Mouse (Mus musculus) brain, adult 2 months (tissue): Measurements from ENCODE around the gene Plcd3.
A peak's percentile ranks its signal among the peaks of the same experiment; 100 is the strongest.

ENCODE experiments used
- DNase-seq: peaks from one replicate; pipeline ENCODE4 v3.0.0; 2011; ENCODE audit warnings: low read depth, low spot score

Gene Plcd3

DNA sequence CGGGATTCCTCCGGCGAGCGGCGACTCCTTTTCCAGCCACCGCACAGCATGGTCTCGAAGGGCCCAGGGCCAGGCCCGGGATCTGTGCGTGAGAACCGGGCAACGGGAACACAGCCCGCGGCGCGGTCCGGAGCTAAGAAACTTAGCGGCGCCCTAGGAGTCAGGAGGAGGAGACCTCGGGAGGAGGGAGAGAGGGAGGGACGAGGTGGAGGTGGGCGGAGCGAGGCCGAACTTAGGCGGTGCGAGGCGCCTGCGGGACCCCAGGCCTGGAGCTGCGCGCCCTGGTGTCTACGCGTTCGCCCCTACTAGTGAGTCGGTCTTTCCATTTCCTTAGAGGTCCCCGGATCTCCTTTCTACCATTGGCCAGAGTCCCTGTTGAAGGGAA is at the start of gene Plcd3, which contains the start of gene Acbd4:
Gene Plcd3, minus strand, starts transcription at position 178 of the 385 bp plus-strand sequence.
Gene Acbd4, plus strand, starts transcription at position 202 of the 385 bp plus-strand sequence.
- peak; percentile 91 for DNase-seq

DNA sequence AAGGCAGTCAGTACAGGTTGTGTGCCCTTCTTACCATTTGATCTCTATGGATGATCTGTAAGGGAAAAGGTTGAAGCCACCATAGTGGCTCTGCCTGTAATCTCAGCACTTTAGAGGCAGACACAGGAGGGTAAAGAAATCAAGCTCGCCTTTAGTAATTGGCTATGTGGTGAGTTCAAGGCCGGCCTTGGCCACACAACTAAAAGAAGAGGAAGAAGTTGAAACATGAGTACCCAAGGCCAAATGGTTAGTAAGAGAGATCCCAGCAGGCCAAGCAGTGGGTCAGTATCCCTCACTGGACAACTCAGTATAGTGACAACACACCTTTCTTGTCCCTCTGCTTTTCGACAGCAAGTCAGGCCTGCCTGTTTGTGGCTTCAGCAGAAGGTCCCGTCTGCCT is 48.3 kb upstream of the Plcd3 start:
- no peak for DNase-seq

DNA sequence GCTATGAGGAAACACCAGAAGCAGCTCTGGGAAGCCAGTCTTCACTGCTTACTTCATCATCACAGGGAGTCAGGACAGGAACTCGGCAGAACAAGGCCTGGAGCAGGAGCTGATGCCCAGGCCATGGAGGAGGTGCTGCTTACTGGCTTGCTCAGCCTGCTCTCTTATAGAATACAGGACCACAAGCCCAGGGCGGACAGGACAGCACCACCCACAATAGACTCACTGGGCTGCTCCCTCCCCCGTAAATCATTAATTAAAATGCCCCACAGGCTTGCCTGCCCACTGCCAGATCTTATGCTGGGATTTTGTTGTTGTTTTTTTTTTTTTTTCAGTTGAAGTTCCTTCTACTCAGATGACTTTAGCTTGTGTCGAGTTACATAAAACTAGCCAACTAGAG is 46.3 kb upstream of the Plcd3 start:
- DNase-seq, result no peak

DNA sequence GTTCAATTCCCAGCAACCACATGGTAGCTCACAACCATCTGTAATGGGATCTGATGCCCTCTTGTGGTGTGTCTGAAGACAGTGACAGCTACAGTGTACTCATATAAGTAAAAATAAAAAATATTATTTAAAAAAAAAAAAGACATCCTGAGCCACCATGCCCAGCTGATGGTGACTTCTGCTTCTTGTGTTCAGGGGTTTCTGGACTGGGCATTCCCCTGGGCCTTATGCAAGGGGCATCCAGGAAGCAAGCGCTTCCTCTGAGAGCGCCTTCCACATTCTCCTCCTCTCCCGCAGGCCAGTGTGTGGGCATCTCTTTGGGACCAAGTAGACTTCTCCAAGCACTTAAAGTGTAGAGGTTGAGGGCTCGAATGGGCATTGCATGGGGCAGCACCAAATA is 44.9 kb upstream of the Plcd3 start:
- DNase-seq, result no peak

DNA sequence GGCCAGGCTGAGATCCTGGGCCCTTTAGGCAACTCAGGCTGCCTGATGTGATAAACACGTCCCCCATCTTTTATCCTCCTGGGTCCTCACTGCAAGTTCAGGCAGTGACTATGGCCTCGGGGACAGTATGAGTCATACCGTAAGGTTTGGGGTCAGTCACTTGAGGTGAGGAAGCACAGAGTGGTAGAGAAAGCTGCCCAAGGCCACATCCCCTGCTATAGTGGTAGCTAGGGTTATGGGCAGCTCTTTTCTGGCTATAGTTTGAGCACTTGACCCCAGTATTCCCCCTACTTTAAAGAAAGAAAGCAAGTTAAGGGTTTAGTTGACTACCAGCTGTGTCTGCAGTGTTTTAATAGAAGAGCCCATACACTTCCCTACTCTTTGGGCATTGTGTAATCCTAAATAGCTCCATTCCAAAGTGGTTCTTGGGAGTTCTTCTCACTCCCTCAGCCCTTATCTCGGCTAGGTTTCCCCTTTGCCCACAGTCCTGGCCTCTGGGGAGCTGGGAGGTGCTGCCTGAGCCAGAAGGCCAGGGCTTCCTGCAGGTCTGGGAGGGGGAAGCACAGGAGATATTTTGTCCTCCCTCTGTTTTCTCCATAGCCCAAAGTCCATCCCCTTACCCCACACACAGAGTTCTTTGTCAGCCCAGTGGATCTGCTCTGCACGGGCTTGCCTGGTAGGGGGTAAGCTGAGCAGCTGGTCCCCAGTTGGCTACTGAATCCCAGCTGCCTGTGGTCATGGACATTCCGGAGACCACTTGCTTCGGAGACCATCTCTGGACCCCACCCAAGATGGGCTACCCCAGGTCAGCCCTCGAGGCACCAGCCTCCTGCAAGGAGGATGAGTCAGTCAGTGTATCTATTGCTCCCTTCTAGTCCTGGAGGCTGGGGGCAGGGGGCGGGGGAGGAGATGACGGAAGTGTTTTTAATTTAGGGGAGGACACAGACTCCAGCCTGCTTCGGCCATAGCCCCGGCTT is 43.1 kb upstream of the Plcd3 start:
- no peak for DNase-seq

DNA sequence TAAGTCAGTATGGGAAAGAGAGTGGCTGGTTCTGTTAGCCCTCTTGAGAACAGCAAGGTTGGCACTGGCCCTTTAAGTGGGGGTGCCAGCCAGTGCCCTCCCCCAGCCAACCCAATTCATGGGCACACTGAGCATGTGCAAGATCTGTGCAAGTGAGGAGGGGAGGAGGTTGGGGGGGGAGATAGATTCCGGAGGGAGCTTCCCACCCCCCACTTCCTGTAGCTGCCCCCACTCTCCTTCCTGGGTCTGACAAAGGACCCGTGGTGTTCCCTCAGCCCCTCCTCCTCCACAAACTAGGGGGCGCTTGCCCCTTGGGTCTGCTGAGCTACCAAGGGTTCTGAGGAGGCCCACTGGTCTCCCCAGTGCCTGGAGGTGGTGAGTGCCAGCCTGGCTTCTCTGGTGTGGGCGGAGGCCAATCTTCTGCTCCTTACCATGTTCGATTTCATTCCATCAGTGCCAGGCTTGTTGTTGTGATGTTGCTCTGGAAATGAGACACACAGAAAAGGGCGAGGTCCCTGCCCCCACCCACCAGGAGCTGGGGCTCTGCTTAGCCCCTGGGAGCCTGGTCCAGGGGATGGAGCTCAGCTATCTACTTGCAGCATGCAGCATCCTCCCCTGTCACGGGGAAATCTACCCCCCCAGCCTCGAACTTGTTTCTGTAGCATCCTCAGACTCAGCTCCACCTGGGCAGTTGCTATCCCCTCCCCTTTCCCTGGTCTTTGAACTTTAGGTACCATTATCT is 41.2 kb upstream of the Plcd3 start:
- peak; percentile 98 for DNase-seq

DNA sequence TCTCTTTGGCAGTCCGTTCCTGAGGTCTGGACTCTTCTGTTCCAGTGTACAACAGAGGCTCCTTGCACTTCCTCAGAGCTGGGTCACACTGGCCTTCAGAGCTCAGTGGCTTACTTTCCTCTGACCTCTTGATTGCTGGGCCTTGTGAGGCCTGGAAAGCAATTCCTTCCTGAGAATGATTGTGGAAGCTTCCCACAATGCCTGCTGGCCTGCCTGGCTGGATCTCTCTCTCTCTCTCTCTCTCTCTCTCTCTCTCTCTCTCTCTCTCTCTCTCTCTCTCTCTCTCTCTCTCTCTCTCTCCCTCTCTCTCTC is 40.4 kb upstream of the Plcd3 start:
- DNase-seq, result peak; percentile 62

DNA sequence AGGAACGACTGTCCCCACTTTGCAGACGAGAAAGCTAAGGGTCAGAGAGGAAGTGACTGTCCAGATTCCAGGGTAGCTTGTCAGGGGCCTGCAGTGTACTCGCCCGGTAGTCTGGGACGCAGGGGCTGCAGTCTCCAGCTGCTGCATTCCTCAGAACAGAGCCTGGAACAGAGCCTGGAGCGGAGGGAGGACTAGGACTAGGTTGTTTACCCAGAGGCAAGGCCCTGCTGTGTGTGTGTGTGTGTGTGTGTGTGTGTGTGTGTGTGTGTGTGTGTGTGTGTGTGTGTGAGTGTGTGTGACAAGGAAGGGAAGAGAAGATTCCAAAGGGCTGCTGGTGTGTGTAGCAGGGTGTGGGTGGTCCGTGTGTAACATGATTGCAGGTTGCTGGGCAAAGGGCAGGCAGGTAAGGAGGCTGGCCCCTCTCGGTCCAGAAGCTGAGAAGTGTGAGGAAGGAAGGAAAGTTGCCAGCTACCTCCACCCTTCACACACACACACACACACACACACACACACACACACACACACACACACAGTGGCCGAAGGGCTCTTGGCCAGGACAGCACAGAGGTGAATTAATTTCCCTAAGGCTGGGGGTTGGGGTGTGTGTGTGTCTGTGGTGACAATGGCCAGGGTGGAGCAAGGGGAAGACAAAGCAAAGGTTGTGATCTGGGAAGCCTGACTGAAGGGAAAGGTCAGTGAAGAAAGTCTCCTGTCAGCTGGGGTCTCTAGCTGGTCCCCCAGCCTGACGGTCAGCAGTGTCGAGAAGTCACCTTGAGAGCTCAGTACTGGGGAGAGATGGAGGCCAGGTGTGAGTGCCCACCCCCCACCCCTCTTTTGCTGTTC is 39.9 kb upstream of the Plcd3 start:
- DNase-seq, result peak; percentile 45

DNA sequence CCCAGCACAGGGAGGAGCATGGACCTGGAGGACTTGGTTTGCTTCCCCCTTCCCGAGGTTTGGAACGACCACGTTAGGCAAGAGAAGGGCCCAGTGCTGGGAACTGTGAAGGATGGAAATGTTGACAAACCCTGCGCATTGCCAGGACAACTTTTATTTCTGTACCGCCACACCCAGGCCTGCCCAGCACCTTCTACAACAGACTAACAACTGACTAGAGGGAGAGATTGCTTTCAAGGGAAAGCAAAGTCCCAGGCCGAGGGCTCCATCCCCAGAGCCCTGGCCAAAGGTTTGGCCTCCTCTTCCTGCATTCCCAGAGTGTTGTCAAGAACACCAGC is 39.3 kb upstream of the Plcd3 start:
- no peak for DNase-seq

DNA sequence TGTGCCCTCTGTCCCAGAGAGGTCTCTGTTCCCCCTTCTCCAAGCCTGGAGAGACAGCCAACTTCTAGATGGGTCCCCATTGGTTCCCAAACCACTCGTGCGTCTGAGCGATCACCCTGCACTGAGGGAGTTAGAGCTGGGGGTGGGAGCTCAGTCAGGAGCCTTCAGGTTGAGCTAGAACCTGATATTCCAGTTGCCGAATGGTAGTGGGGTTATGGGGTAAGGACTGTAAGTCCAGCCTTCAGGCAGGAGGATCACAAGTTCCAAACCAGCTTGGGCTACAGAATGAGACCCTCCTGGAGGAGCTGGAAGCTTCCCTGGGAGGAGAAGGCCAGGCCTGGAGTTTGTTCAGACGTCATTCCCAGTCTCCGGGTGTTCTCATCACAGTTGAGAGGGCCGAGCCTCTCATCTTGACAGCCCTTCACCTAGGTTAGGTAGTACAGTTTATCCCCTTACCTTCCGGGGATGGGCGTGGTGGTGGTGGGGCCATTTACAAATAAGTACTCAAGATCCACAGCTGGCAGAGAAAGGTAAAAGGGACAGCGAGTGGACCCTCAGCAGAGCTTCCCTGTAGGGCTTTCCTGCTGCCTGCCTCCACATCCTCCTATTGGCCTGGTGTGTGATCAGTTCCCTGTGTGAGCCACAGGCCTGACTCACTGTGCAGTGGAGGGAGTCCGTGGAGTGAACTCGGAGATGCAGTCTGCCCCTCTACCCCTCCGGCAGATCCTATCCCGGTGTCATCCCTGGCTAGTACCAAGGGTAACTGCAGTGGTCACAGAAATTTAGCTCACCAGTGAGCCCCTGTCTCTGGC is 38.7 kb upstream of the Plcd3 start:
- DNase-seq, result peak; percentile 11

DNA sequence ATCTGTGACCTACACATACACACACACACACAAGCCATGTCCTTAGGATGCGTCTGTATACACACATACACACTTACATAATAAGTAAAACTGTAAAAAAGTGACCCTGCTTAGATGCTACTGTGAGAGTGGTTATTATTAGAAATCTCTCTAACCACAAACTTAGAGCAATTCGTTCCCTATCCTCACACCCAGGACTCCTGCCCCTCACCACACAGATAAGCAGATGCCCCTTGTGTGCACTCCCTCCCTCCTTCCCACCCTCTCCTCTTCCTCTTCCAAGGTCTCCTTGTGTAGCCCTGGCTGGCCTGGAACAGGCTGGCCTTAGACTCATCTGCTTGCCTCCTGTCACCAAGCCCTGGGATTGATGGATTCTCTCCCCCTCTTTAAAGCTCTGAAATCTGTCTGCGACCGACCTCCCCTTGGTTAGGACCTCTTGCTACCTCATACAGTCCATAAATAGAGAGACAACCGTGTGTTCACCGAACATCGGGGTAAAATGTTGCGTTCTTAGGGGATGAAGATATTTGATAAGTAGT is 34.6 kb upstream of the Plcd3 start:
- no peak for DNase-seq

DNA sequence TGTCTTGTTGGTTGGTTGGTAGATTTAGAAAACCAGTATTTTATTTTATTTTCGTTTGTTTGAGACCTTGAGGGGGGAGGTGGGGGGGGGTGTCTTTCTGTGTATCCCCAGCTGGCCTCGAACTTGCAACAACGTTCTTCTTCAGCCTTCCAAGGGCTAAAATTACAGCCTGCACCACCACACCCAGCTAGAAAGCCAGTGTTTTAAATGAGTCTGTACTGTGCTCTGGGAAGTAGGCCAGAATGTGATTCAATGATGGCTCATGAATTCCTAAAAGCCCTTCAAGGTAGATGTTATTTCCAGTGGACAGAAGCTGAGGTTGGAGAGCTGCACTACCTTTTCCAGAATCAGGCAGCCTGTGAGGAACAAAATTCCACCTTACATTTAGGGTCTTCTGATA is 32.8 kb upstream of the Plcd3 start:
- DNase-seq, result peak; percentile 77

DNA sequence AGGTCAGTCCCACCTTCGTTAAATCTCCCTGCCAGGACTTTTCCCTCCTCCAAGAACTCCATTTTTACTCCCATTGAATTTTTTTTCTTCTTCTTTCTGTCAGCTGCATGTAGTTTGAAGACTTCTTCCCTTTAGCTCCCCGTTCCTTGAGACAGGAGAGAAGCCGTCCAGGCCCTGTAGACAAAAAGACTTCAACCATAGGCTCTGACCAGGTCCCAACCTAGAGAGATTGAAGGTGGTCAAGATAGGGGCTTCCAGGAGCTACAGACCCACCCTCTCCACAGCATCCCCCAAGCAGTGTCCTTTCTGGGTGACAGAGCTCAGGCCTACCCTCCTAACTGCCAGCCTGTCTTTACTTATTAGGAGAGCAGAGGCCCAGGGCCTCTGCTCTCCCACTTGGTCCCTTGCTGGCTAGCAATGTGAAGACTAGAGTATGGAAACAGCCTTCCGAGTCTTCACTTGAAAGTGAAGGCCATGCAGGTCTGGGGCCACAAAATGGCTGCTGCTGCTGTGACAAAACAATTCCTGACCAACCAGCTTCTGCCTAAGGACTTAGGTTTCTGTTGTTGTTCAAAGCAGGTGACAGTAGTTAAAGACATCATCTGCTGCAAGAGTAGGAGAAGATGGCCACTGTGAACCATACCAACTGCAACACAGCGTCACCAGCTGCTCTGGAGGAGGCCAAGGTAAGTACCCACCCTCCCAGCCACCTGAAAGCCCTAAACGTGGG is 32.2 kb upstream of the Plcd3 start:
- peak; percentile 58 for DNase-seq

DNA sequence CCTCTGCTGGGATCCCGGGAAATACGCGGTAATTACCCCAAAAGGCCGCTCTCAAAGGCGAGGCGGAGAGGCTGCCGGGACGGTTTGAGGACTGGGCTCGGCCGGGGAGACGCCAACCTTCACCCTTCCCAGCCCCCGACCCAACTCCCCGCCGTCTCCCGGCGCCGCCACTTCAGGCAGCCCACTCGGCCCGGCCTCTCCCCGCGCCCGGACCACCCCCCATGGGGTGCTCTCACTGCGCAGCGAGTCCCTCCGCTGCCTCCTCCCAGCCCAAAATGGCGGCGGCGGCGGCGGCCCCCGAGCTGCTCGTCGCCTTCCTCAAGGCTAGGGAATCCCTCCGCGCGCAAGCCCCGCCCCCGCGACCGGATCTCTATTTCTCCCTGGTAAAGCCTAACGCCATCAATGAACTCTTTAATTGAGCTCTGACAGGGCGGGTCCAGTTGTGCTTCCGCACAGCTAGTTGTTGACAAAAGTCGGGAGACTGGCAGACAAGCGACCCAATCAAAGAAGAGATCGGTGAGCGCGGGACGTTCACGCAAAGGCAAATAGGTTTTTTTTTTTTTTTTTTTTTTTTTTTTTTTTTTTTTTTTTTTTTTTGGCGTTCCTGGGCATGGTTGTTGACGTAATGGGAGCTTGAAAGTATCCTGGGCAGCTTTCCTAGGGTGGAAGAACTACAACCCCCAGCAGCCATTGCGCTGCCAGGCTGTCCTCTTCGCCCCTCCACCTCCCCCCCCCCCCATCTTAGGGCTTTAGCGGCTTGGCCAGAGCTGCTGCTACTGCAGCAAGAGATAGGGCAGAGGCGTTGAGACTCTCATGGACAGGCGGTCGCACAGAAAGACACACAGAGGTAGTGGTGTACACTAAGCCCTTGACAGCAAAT is 31.4 kb upstream of the Plcd3 start:
- peak; percentile 100 for DNase-seq

DNA sequence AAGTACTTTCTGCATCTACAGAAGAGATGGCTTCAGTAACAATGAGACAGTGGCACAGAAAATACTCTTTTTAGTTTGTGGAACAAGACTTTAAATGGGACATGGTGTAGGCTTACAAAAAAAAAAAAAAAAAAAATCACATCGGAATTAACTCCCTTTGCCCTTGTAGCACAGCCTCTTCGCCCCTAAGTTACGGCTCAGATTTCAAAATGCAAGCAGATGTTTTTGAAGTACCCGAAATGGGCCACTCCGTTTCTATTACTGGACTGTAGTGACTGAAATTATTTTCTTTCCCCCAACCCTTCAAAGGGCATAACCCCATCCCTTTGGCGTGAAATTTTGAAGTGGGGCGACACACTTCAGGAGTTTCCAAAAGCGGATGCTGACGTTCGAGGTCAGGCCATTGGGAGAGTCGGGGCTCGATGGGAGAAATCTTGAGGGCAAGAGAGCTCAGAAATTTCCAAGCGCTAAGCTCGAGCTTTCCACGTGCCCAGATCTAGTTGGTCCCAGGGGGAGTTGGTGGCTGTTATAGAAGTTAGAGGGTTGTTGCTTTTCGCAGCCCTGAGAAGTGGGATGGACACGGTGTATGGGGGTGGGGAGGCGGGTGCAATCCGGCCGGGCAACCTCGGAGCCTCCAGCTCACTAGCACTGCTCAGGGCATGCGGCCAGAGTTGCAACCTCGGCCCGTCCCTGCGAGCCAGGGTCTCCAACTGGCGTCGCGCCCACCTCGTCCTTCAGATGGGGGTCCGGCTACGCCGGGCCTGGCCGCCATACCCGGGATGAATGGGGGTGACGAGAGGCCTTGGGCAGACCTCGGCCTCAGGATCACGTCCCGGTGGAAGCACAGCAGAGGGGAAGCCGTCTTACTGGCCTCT is 30.5 kb upstream of the Plcd3 start, which contains the start of gene Hexim2:
Gene Hexim2, plus strand, starts transcription at position 729 of the 875 bp plus-strand sequence.
- peak; percentile 67 for DNase-seq

DNA sequence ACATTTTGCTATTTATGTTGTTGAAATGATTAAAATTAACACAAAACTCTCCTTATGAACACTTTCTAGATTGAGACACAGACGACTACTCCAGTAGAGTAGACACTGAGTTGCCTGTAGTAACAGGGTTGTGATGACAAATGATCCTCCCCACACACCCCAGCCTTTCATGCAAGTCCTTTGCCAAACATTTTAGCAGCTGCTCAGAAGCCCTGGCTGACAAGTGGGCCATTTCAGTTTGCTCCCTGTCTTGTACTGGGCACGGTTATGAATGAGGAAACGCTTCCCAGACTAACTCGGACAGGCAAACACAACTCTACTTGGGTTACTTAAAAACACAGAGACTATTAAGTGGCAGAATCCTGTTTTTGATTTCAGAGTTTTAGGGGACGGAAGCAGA is 18.9 kb upstream of the Plcd3 start:
- DNase-seq, result peak; percentile 48

DNA sequence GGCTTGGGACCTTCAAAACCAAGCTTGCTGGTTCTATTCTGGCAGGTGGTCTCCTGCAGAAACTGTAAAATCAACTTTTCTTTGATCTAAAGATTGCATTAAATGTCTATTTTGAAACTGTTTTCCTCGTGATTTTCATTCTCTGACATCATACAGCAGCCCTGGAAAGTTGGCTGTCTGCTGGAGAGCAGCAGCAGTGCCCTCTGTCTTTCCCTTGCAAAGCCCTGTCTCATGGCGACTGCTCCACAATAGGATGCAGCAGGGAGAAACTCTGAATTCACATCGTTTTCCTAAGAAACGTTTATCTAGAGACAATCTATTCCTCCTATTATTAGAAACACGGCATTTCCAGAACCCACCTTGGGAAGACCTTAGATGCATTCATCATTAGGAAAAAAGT is 18.2 kb upstream of the Plcd3 start:
- DNase-seq, result peak; percentile 61

DNA sequence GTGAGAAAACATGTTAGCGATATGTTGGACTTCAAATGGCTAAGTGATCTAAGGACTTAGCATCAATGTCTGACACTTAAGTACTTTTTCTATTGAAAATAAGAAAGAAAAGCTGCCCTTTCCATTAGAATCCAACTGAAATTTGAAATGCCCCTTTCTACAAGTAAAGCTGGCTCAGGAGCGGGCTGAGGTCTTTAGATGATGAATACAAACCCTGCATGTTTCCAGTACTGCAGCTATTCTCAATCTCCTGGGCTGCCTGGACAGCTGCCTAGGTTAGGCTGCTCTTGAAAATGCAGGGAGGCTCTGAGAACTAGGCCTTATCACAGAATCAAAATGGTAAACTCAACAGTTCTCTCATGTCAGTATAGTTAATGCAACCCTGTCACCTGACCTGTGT is 17.4 kb upstream of the Plcd3 start:
- no peak for DNase-seq
